Mouse (Mus musculus) liver, adult (tissue): ENCODE measurements around the gene Pigs.

Source experiments
- GATA4 ChIP-seq: IDR thresholded peaks from 2 replicates; pipeline ENCODE4 v1.6.1; 2014; ENCODE audit warnings: mild to moderate bottlenecking, low read length; ENCODE audit not compliant: insufficient replicate concordance

Pigs gene

GRCm38 (mm10) chr11:78324000-78324785, 4.0 kb upstream of the Pigs start:
- no peak for TF ChIP-seq GATA4

- no peak for TF ChIP-seq GATA4
Measured at GRCm38 (mm10) chr11:78324965-78325364, 3.2 kb upstream of the Pigs start.

- no peak for TF ChIP-seq GATA4
Measured at GRCm38 (mm10) chr11:78327215-78327614, 1.0 kb upstream of the Pigs start.

GRCm38 (mm10) chr11:78328512-78329056, 369 bp downstream of the Pigs start:
- no peak for TF ChIP-seq GATA4

- TF ChIP-seq GATA4 = no peak
Measured at GRCm38 (mm10) chr11:78332676-78333075, 4.5 kb downstream of the Pigs start.

- no peak for TF ChIP-seq GATA4
Measured at GRCm38 (mm10) chr11:78333992-78334391, 5.8 kb downstream of the Pigs start.

GRCm38 (mm10) chr11:78337040-78337439, 8.8 kb downstream of the Pigs start:
- no peak for TF ChIP-seq GATA4

GRCm38 (mm10) chr11:78341702-78342101, 13.5 kb downstream of the Pigs start:
- no peak for TF ChIP-seq GATA4

GRCm38 (mm10) chr11:78343381-78344327, 15.4 kb downstream of the Pigs start, which contains the start of gene Unc119:
Gene Unc119, plus strand, starts transcription at chr11:78343482.
- no peak for TF ChIP-seq GATA4

- no peak for TF ChIP-seq GATA4
Measured at GRCm38 (mm10) chr11:78344328-78344889, 16.2 kb downstream of the Pigs start.

GRCm38 (mm10) chr11:78344890-78345715, 16.9 kb downstream of the Pigs start:
- no peak for TF ChIP-seq GATA4

GRCm38 (mm10) chr11:78345801-78346200, 17.6 kb downstream of the Pigs start:
- TF ChIP-seq GATA4 = no peak

- TF ChIP-seq GATA4 = no peak
Measured at GRCm38 (mm10) chr11:78346326-78347069, 18.3 kb downstream of the Pigs start.
